Mouse (Mus musculus) effector memory CD4-positive, alpha-beta T cell, adult 5 months (primary cell): ENCODE measurements around the gene Pfpl. TPM values are rescaled to one million over a fixed set of nuclear protein-coding genes. Genes with fewer than 3 reads are reported as not detected.

Experiments
- polyA plus RNA-seq: library from polyadenylated mRNA; unstranded; fragments of 100-300 nt; shearing (Covaris generic); gene quantifications from one replicate; pipeline ENCODE4 v1.2.1, GENCODE M21; 2017

Pfpl gene
- 0.09 TPM for polyA plus RNA-seq

GRCm38 (mm10) chr19:12427605-12428004, at the start of gene Pfpl:
Gene Pfpl, plus strand, starts transcription at chr19:12427905.

DNA sequence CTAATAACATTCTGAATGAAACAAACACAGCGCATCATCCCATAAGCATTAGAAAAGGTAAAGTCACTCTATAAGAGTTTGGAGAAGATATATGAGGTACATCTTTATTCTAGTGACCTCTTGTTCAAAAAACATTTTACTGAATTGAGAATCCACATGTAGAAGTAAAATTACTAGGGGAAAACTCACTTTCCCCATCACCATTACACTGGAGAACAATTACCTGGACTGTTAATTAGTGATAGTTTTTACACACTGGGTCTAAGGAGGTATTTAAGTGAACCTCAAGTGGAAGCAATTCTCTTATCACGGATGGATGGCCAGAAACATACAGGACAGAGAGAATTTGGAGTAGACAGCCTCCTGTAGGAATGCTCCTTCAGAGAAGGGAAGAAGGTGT, 40.7 kb upstream of the Pfpl start, which contains the start of gene Olfr1440:
TSS of gene Olfr1440 (plus strand) at position 301 of the 400 bp plus-strand sequence.

GRCm38 (mm10) chr19:12417361-12417760, 10.3 kb upstream of the Pfpl start, which contains the start of gene Olfr1441:
Gene Olfr1441, plus strand, starts transcription at chr19:12417433.

DNA sequence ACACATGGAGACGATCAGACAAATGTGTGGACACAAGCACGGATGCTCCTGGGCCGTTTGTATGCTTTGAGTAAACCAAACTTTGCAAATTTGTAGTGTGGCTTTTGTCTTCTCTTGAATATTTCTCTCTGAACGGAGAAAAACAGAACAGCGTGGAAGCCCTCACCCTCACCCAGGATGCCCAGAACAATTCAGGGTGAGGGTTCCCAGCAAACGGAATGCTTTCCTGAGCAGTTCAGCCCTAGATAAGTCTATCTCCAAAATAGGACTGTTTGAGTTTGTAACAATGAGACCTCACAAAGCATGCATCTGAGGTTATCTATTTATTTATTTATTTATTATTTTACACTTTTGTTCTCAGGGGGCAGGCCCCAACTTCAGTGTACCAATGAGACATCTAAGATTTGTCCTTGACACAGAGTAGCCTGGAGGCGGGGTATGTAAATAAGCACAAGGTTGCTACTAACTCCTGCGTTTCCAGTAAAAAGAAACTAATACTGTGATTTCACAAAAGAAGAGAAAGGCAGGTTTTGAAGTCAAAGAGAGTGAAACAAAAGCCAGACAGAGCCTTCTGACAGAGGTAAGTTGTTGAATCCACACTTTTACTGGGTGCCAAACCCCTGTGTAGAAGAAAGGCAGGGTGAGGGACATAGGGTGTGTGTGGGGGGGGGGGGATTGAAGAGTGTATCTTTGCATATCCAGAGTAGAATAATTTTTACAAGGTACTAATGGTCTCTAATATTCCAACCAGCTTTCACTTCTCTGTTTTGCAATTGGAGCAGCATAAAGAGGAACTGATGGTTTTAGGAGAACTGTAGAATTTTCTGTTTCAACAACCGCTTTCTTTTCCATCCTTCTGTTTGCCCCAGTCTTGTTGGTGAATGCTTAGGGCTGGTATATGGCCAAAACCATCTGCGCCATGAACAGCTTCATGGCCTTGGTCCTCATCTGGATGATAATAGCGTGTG, 32.9 kb downstream of the Pfpl start, which contains the start of gene Mpeg1:
TSS of gene Mpeg1 (plus strand) at position 498 of the 968 bp plus-strand sequence.

Other genes starting within 250 kb of the Pfpl start
- gene Olfr1431, start 227.3 kb upstream of the Pfpl start, polyA plus RNA-seq, result not detected
- not detected for gene Olfr1432, start 195.3 kb upstream of the Pfpl start, polyA plus RNA-seq
- gene Olfr262, start 186.2 kb upstream of the Pfpl start, polyA plus RNA-seq, result not detected
- not detected for gene Olfr235, start 166.9 kb upstream of the Pfpl start, polyA plus RNA-seq
- gene Olfr1434, start 148.1 kb upstream of the Pfpl start, polyA plus RNA-seq, result not detected
- not detected for gene Olfr1436, start 128.8 kb upstream of the Pfpl start, polyA plus RNA-seq
- gene Olfr1437, start 102.8 kb upstream of the Pfpl start, polyA plus RNA-seq, result not detected
- not detected for gene Olfr1438-ps1, start 92.0 kb upstream of the Pfpl start, polyA plus RNA-seq
- not detected for gene Olfr1440, start 40.6 kb upstream of the Pfpl start, polyA plus RNA-seq
- gene Olfr1441, start 10.5 kb upstream of the Pfpl start, polyA plus RNA-seq, result not detected
- gene Mpeg1, start 32.9 kb downstream of the Pfpl start, polyA plus RNA-seq, result 0.29 TPM
- gene Dtx4, start 73.5 kb downstream of the Pfpl start, polyA plus RNA-seq, result 34.0 TPM
- 23.3 TPM for gene Fam111a, start 117.8 kb downstream of the Pfpl start, polyA plus RNA-seq
- gene Gm4952, start 172.1 kb downstream of the Pfpl start, polyA plus RNA-seq, result not detected
- gene Glyat, start 205.4 kb downstream of the Pfpl start, polyA plus RNA-seq, result not detected
- gene Olfr1442, start 242.5 kb downstream of the Pfpl start, polyA plus RNA-seq, result not detected